Mouse (Mus musculus) ES-E14 (cell line): Measurements from ENCODE around the gene Gm6525. TPM values are rescaled to one million over a fixed set of nuclear protein-coding genes. Genes with fewer than 3 reads are reported as not detected.

Experiments used
- DNase-seq: peaks from one replicate; pipeline ENCODE4 v3.0.0-alpha.2; 2013; ENCODE audit warnings: low read depth, low spot score
- H3K27ac ChIP-seq: 2 replicates; pipeline ENCODE4 v1.5.1; 2012; ENCODE audit warnings: low read depth, mild to moderate bottlenecking, low read length, moderate library complexity, mixed read lengths; ENCODE audit not compliant: poor library complexity, insufficient read depth, severe bottlenecking
- H3K36me3 ChIP-seq: 2 replicates; pipeline ENCODE4 v1.6.1; 2012; ENCODE audit warnings: mild to moderate bottlenecking, low read length, moderate library complexity, mixed read lengths; ENCODE audit not compliant: control insufficient read depth, poor library complexity, insufficient read depth, severe bottlenecking
- H3K4me1 ChIP-seq, 2 experiments: fragments of 150-350 bp in 1 of 2; sonication (generic) in 1 of 2; 2 replicates each; pipeline ENCODE4 v1.6.1; 2012; ENCODE audit warnings: low read length in 2 of 2, mild to moderate bottlenecking in 1 of 2, mixed read lengths in 1 of 2; ENCODE audit not compliant: control insufficient read depth in 2 of 2, insufficient read depth in 2 of 2, poor library complexity in 1 of 2
- H3K4me3 ChIP-seq, 2 experiments: fragments of 150-350 bp in 1 of 2; sonication (generic) in 1 of 2; 2 replicates each; pipeline ENCODE4 v1.5.1; 2012; ENCODE audit warnings: low read length in 2 of 2, low read depth in 1 of 2, mild to moderate bottlenecking in 1 of 2, mixed read lengths in 1 of 2; ENCODE audit not compliant: insufficient read depth in 1 of 2, poor library complexity in 1 of 2, severe bottlenecking in 1 of 2
- H3K9ac ChIP-seq: 2 replicates; pipeline ENCODE4 v1.6.1; 2012; ENCODE audit warnings: low read depth, mild to moderate bottlenecking, low read length, mixed read lengths; ENCODE audit not compliant: poor library complexity, insufficient read depth, severe bottlenecking
- H3K9me3 ChIP-seq: fragments of 150-350 bp; sonication (generic); 2 replicates; pipeline ENCODE4 v1.6.1; 2012; ENCODE audit warnings: low read depth, mild to moderate bottlenecking, low read length; ENCODE audit not compliant: control insufficient read depth, insufficient read depth
- CHD2 ChIP-seq: IDR thresholded peaks from 2 replicates; pipeline ENCODE4 v1.6.1; 2014; ENCODE audit warnings: mild to moderate bottlenecking, low read depth, low read length, inconsistent platforms
- HCFC1 ChIP-seq: IDR thresholded peaks from 2 replicates; pipeline ENCODE4 v1.6.1; 2012; ENCODE audit warnings: low read length, inconsistent platforms, borderline replicate concordance; ENCODE audit not compliant: insufficient read depth
- MAFK ChIP-seq: IDR thresholded peaks from 2 replicates; pipeline ENCODE4 v1.6.1; 2014; ENCODE audit warnings: mild to moderate bottlenecking, low read depth, low read length, inconsistent platforms; ENCODE audit not compliant: insufficient read depth
- ZC3H11A ChIP-seq: IDR thresholded peaks from 2 replicates; pipeline ENCODE4 v1.6.1; 2012; ENCODE audit warnings: low read depth, mild to moderate bottlenecking, inconsistent platforms, low read length, borderline replicate concordance
- ZNF384 ChIP-seq: IDR thresholded peaks from 2 replicates; pipeline ENCODE4 v1.6.1; 2012; ENCODE audit warnings: low read depth, low read length, inconsistent platforms
- in situ Hi-C, 2 experiments: fragments of 600-800 bp; cut with MboI; formaldehyde crosslinking; loops; one replicate each; pipeline ENCODE4 v1.15.1; 2025; ENCODE audit warnings: low sequenced_read_pairs in 2 of 2, inconsistent platforms in 1 of 2; ENCODE audit not compliant: unreplicated experiment in 2 of 2
- total RNA-seq: library from RNA; depleted of rRNA; stranded (reverse); fragments of 300-350 nt; gene quantifications from 2 replicates; pipeline ENCODE4 v1.2.3, GENCODE M21; 2012; rRNA removed

Gm6525 gene
- total RNA-seq, 1 experiment = 0.27 TPM

GRCm38 (mm10) chr3:84220326-84220725 lies 46.4 kb downstream of the Gm6525 start:
- Histone ChIP-seq H3K4me1 (peaks cover 2 to 10% of the 10 kb centered on the region in 2 experiments; a peak in 3 of 4 replicates), H3K9me3 (no peaks in the 10 kb centered on the region), H3K9ac (peak overlapping the region; percentile 13; the same call in 1 of the 2 replicates), H3K27ac (no peak overlapping the region), H3K36me3 (no peaks in the 10 kb centered on the region), H3K4me3 (peak overlapping the region; percentile 30 to 59)
- no peak for DNase-seq
- in situ Hi-C loops = no loop called here
- TF ChIP-seq MAFK (no peak), ZC3H11A (no peak), CHD2 (no peak), HCFC1 (no peak), ZNF384 (no peak)

GRCm38 (mm10) chr3:84220748-84221147 lies 46.8 kb downstream of the Gm6525 start:
- Histone ChIP-seq H3K9me3 (no peaks in the 10 kb centered on the region), H3K36me3 (no peaks in the 10 kb centered on the region), H3K27ac (no peak overlapping the region), H3K4me3 (peak overlapping the region; percentile 30 to 59), H3K9ac (peak overlapping the region; percentile 46), H3K4me1 (peaks cover 2 to 10% of the 10 kb centered on the region in 2 experiments; a peak in 3 of 4 replicates)
- TF ChIP-seq MAFK (peak; percentile 45; the same call in 1 of the 2 replicates), ZNF384 (no peak)
- in situ Hi-C loops = no loop called here
- DNase-seq = no peak

Other genes with a start within 250 kb of the Gm6525 start
- gene Tmem131l, start 133.9 kb upstream of the Gm6525 start, total RNA-seq = 31.5 and 49.3 TPM in 2 replicates
- gene Mnd1, start 18.3 kb upstream of the Gm6525 start, total RNA-seq = 28.1 and 31.9 TPM in 2 replicates
- 27.3 and 50.2 TPM in 2 replicates for gene Trim2, start 132.8 kb downstream of the Gm6525 start, total RNA-seq